Mouse (Mus musculus): ENCODE results near the gene Neo1.

- TF ChIP-seq EP300 (IDR thresholded peaks at IDR 0.05) (no peak), CTCF (IDR thresholded peaks at IDR 0.05) (peak; percentile 79)
Measured at GRCm38 (mm10) chr9:58902869-58903585, 133.2 kb downstream of the Neo1 start.
